8 mouse cellular contexts compared by ENCODE assay signal in genomic region chr16:44138979-44139535, GRCm38 (mm10). TPM values are rescaled to one million over a fixed set of nuclear protein-coding genes. Genes with fewer than 3 reads are reported as not detected.
DNase-seq lines count a peak whose midpoint lies in the region; ATAC-seq and TF ChIP-seq lines count a peak whose summit lies in the region.

No protein-coding gene starts in this region.

- peak overlapping the region; percentile 96 for H3K4me3 ChIP-seq in hindbrain, embryonic 10.5 days
- peak overlapping the region; percentile 99 for H3K4me3 ChIP-seq in lung, postnatal 0 days (ENCODE audit: low read depth, low read length)

- H3K4me2 ChIP-seq in lung, postnatal 0 days (replicated peaks; ENCODE audit: low read depth, low read length) = peak overlapping the region; percentile 87

- peak overlapping the region; percentile 92 for H3K9ac ChIP-seq in lung, postnatal 0 days (replicated peaks; ENCODE audit: low read depth)

- no peaks in the 10 kb centered on the region for H3K36me3 ChIP-seq in hindbrain, embryonic 10.5 days
- H3K36me3 ChIP-seq in lung, postnatal 0 days (ENCODE audit: insufficient read depth, low read length) = no peaks in the 10 kb centered on the region

- no peak for TF ChIP-seq CTCF in lung, postnatal 0 days (IDR thresholded peaks at IDR 0.05)

- H3K9me3 ChIP-seq in hindbrain, embryonic 10.5 days = no peaks in the 10 kb centered on the region
- no peaks in the 10 kb centered on the region for H3K9me3 ChIP-seq in lung, postnatal 0 days (ENCODE audit: low read length)

- peaks cover 25% of the 10 kb centered on the region for H3K4me1 ChIP-seq in hindbrain, embryonic 10.5 days (replicated peaks)
- peaks cover 3% of the 10 kb centered on the region for H3K4me1 ChIP-seq in lung, postnatal 0 days (ENCODE audit: insufficient read depth, low read depth, low read length)

- no peaks in the 10 kb centered on the region for H3K27me3 ChIP-seq in hindbrain, embryonic 10.5 days (ENCODE audit: insufficient read depth, poor library complexity, severe bottlenecking)
- H3K27me3 ChIP-seq in lung, postnatal 0 days (replicated peaks; ENCODE audit: insufficient read depth, low read length) = no peaks in the 10 kb centered on the region

- peak; percentile 93 for DNase-seq in MN1 (ENCODE audit: low spot score)
- DNase-seq in cerebellum, adult 9-10 months = peak; percentile 96
- DNase-seq in hindbrain, embryonic 10.5 days (ENCODE audit: low spot score) = peak; percentile 86
- peak; percentile 93 for DNase-seq in layer of hippocampus, adult 9-11 months
- peak; percentile 98 for DNase-seq in lung, postnatal 0 days (ENCODE audit: low spot score)
- peak; percentile 75 for DNase-seq in ovary, postnatal 14 days (ENCODE audit: low spot score)
- DNase-seq in thymus, postnatal 14 days = peak; percentile 86

- peak; percentile 80 for ATAC-seq in frontal cortex, adult (ENCODE audit: low TSS enrichment)
- peak; percentile 83 for ATAC-seq in lung, postnatal 0 days

- peak; percentile 90 for TF ChIP-seq EP300 in lung, postnatal 0 days (IDR thresholded peaks at IDR 0.05)

- H3K27ac ChIP-seq in hindbrain, embryonic 10.5 days = peak overlapping the region; percentile 97
- H3K27ac ChIP-seq in lung, postnatal 0 days (ENCODE audit: low read length) = peak overlapping the region; percentile 99

- under 1% methylated on average over 25 of the region's 25 CpGs for WGBS in hindbrain, embryonic 10.5 days
- WGBS in lung, postnatal 0 days = under 1% methylated on average over 25 of the region's 25 CpGs

RNA-seq across cellular contexts. Expression of gene Atp6v1a, which starts 0.4 kb away (rescaled TPM):
- 43.3 and 47.6 TPM in 2 replicates for polyA plus RNA-seq in hindbrain, embryonic 10.5 days (2016; fragmentation: Nextera tagmentation; extraction: Ambion mirVana)
- 77.7 and 87.3 TPM in 2 replicates for polyA plus RNA-seq in lung, postnatal 0 days (2015; fragmentation: Nextera tagmentation; extraction: Ambion mirVana)

RNA-seq across cellular contexts. Expression of gene Naa50, which starts 0.6 kb away (rescaled TPM):
- 78.0 and 123 TPM in 2 replicates for polyA plus RNA-seq in hindbrain, embryonic 10.5 days (2016; fragmentation: Nextera tagmentation; extraction: Ambion mirVana)
- polyA plus RNA-seq in lung, postnatal 0 days (2015; fragmentation: Nextera tagmentation; extraction: Ambion mirVana) = 30.0 and 34.7 TPM in 2 replicates

RNA-seq across cellular contexts. Expression of gene Usf3, which starts 34.0 kb away (rescaled TPM):
- 2.4 and 2.6 TPM in 2 replicates for polyA plus RNA-seq in hindbrain, embryonic 10.5 days (2016; fragmentation: Nextera tagmentation; extraction: Ambion mirVana)
- polyA plus RNA-seq in lung, postnatal 0 days (2015; fragmentation: Nextera tagmentation; extraction: Ambion mirVana) = 2.4 and 2.5 TPM in 2 replicates

Comparison
In these comparisons a context has a peak if more than half of its experiments do, and no peak if none do; other contexts are left out.
1. Peak in every context shown above with its lines: DNase-seq, ATAC-seq, H3K4me3 ChIP-seq and H3K27ac ChIP-seq.